Mouse (Mus musculus) heart, postnatal 0 days (tissue): ENCODE measurements around the gene Jmjd4. TPM values are rescaled to one million over a fixed set of nuclear protein-coding genes. Genes with fewer than 3 reads are reported as not detected.

Source experiments
- ATAC-seq: fragments of 200-750 bp; cut with Nextera tagmentation; 2 replicates; pipeline ENCODE4 v1.8.0; 2017; ENCODE audit warnings: low read depth, moderate number of reproducible peaks, moderate library complexity; ENCODE audit not compliant: insufficient read depth
- DNase-seq: peaks from one replicate; pipeline ENCODE4 v3.0.0-alpha.2; 2016; ENCODE audit warnings: low spot score
- H3K27ac ChIP-seq: fragments of 300-500 bp; sonication (generic); 2 replicates; pipeline ENCODE4 v1.5.1; 2014; ENCODE audit warnings: low read depth, mild to moderate bottlenecking
- H3K27me3 ChIP-seq: fragments of 300-500 bp; sonication (generic); 2 replicates; pipeline ENCODE4 v1.6.1; 2014; ENCODE audit warnings: low read length, mixed read lengths; ENCODE audit not compliant: control insufficient read depth, insufficient read depth
- H3K36me3 ChIP-seq: fragments of 300-500 bp; sonication (generic); replicated peaks from 2 replicates; pipeline ENCODE4 v1.6.1; 2014; ENCODE audit warnings: low read length, mixed read lengths; ENCODE audit not compliant: control insufficient read depth, insufficient read depth
- H3K4me1 ChIP-seq: fragments of 300-500 bp; sonication (generic); 2 replicates; pipeline ENCODE4 v1.6.1; 2014; ENCODE audit warnings: antibody characterized with exemption; ENCODE audit not compliant: control insufficient read depth, insufficient read depth
- H3K4me2 ChIP-seq: fragments of 300-500 bp; sonication (generic); 2 replicates; pipeline ENCODE4 v1.6.1; 2014; ENCODE audit warnings: low read depth, mild to moderate bottlenecking, low read length, moderate library complexity
- H3K4me3 ChIP-seq: fragments of 300-500 bp; sonication (generic); 2 replicates; pipeline ENCODE4 v1.5.1; 2014; ENCODE audit warnings: low read depth, low read length
- H3K9ac ChIP-seq: fragments of 300-500 bp; sonication (generic); replicated peaks from 2 replicates; pipeline ENCODE4 v1.6.1; 2014; ENCODE audit warnings: low read depth, low read length, mixed read lengths
- H3K9me3 ChIP-seq: fragments of 300-500 bp; sonication (generic); replicated peaks from 2 replicates; pipeline ENCODE4 v1.6.1; 2016; ENCODE audit warnings: low read length; ENCODE audit not compliant: control insufficient read depth
- CTCF ChIP-seq: IDR thresholded peaks from 2 replicates; pipeline ENCODE4 v1.5.1; 2016; ENCODE audit warnings: antibody characterized with exemption, control low read depth, low read depth
- EP300 ChIP-seq: IDR thresholded peaks from 2 replicates; pipeline ENCODE4 v1.6.1; 2016; ENCODE audit warnings: antibody characterized with exemption, low read depth
- WGBS: fragments of 180-500 bp; shearing (Covaris S2); extraction: QIAGEN DNeasy Blood & Tissue Kit; methylation state at CpG from one replicate; pipeline ENCODE4 v1.1.7; 2014; 5-methylcytosine and 5-hydroxymethylcytosine counted together
- polyA plus RNA-seq: library from polyadenylated mRNA; unstranded; fragments of >200 nt; fragmentation: Nextera tagmentation; extraction: Ambion mirVana; gene quantifications from 2 replicates; pipeline ENCODE4 v1.2.1, GENCODE M21; 2015
- total RNA-seq: library from RNA; depleted of rRNA; stranded (reverse); fragments of >200 nt; gene quantifications from 2 replicates; pipeline ENCODE4 v1.2.3, GENCODE M21; 2014; ENCODE audit warnings: low replicate concordance

Gene Jmjd4
- total and polyA plus RNA-seq, 2 experiments from 2014 or later = 8.9 to 15.1 TPM

- Histone ChIP-seq H3K9ac (peak overlapping the region; percentile 84), H3K4me3 (peak overlapping the region; percentile 65), H3K36me3 (no peaks in the 10 kb centered on the region), H3K4me1 (peaks cover 10% of the 10 kb centered on the region; the same call in 1 of the 2 replicates), H3K27ac (peak overlapping the region; percentile 82), H3K9me3 (no peaks in the 10 kb centered on the region; the same call in 1 of the 2 replicates), H3K27me3 (no peaks in the 10 kb centered on the region), H3K4me2 (peak overlapping the region; percentile 94)
- WGBS = 5% methylated on average over 37 of the region's 37 CpGs
- ATAC-seq (peak; percentile 63), DNase-seq (peak; percentile 31)
- TF ChIP-seq EP300 = no peak
Measured at GRCm38 (mm10) chr11:59471413-59472325, 21.8 kb downstream of the Jmjd4 start.

- Histone ChIP-seq H3K9me3 (no peaks in the 10 kb centered on the region), H3K27ac (peak within 1 kb of the TSS; percentile 82), H3K4me3 (peak within 1 kb of the TSS; percentile 65), H3K36me3 (no peaks in the 10 kb centered on the region), H3K27me3 (no peaks in the 10 kb centered on the region), H3K4me2 (peak within 1 kb of the TSS; percentile 94), H3K4me1 (peaks cover 10% of the 10 kb centered on the region; the same call in 1 of the 2 replicates), H3K9ac (peak within 1 kb of the TSS; percentile 84)
- TF ChIP-seq EP300 (no peak), CTCF (no peak)
- under 1% methylated on average over 19 of the region's 19 CpGs for WGBS
- DNase-seq (peak; percentile 85), ATAC-seq (peak; percentile 90)
Measured at GRCm38 (mm10) chr11:59472326-59472677, 22.5 kb downstream of the Jmjd4 start, which contains the start of gene Zfp867. Gene Zfp867 (minus strand): TSS chr11:59472474.

GRCm38 (mm10) chr11:59477240-59477639 lies 27.4 kb downstream of the Jmjd4 start:
- TF ChIP-seq EP300 (no peak), CTCF (no peak)
- H3K27me3 ChIP-seq = no peaks in the 10 kb centered on the region
- no peaks in the 10 kb centered on the region for H3K4me1 ChIP-seq
- no peak for DNase-seq
- no peaks in the 10 kb centered on the region for H3K9me3 ChIP-seq
- H3K27ac ChIP-seq = no peak overlapping the region
- ATAC-seq = no peak
- 65% methylated on average over 6 of the region's 6 CpGs for WGBS
- no peak overlapping the region for H3K9ac ChIP-seq
- no peak overlapping the region for H3K4me2 ChIP-seq
- H3K36me3 ChIP-seq = no peaks in the 10 kb centered on the region
- H3K4me3 ChIP-seq = no peak overlapping the region

- Histone ChIP-seq H3K36me3 (peaks cover 34% of the 10 kb centered on the region), H3K27me3 (no peaks in the 10 kb centered on the region), H3K9ac (no peak overlapping the region), H3K9me3 (no peaks in the 10 kb centered on the region), H3K4me3 (no peak overlapping the region), H3K4me2 (no peak overlapping the region), H3K27ac (no peak overlapping the region), H3K4me1 (no peaks in the 10 kb centered on the region)
- ATAC-seq (no peak), DNase-seq (peak; percentile 47)
- no peak for TF ChIP-seq EP300
- TF ChIP-seq CTCF = peak; percentile 71
- 6% methylated on average over 2 of the region's 2 CpGs for WGBS
Measured at GRCm38 (mm10) chr11:59483212-59483611, 33.4 kb downstream of the Jmjd4 start.

- Histone ChIP-seq H3K9ac (no peak overlapping the region), H3K27ac (no peak overlapping the region), H3K4me1 (no peaks in the 10 kb centered on the region), H3K36me3 (peaks cover 57% of the 10 kb centered on the region), H3K4me3 (no peak overlapping the region), H3K4me2 (no peak overlapping the region), H3K9me3 (no peaks in the 10 kb centered on the region), H3K27me3 (no peaks in the 10 kb centered on the region)
- ATAC-seq = no peak
- 27% methylated on average over 2 of the region's 2 CpGs for WGBS
- TF ChIP-seq CTCF (no peak), EP300 (no peak)
- no peak for DNase-seq
Measured at GRCm38 (mm10) chr11:59485641-59486040, 35.8 kb downstream of the Jmjd4 start.
